Mouse (Mus musculus) hindbrain, embryonic 15.5 days (tissue): ENCODE data around the gene Lclat1. TPM values are rescaled to one million over a fixed set of nuclear protein-coding genes. Genes with fewer than 3 reads are reported as not detected.

Experiments used
- ATAC-seq: fragments of 200-750 bp; cut with Nextera tagmentation; 2 replicates; pipeline ENCODE4 v1.8.0; 2017; ENCODE audit warnings: low read depth, moderate number of reproducible peaks, moderate TSS enrichment; ENCODE audit not compliant: low FRiP score
- H3K27ac ChIP-seq: fragments of 300-500 bp; sonication (generic); replicated peaks from 2 replicates; pipeline ENCODE4 v1.5.1; 2015; ENCODE audit warnings: mild to moderate bottlenecking, inconsistent platforms
- H3K27me3 ChIP-seq: fragments of 300-500 bp; sonication (generic); 2 replicates; pipeline ENCODE4 v1.6.1; 2015; ENCODE audit warnings: control low read depth, inconsistent platforms
- H3K36me3 ChIP-seq: fragments of 300-500 bp; sonication (generic); 2 replicates; pipeline ENCODE4 v1.6.1; 2015; ENCODE audit warnings: control low read depth, inconsistent platforms
- H3K4me1 ChIP-seq: fragments of 300-500 bp; sonication (generic); replicated peaks from 2 replicates; pipeline ENCODE4 v1.6.1; 2015; ENCODE audit warnings: control low read depth, inconsistent platforms
- H3K4me2 ChIP-seq: fragments of 300-500 bp; sonication (generic); 2 replicates; pipeline ENCODE4 v1.6.1; 2015; ENCODE audit warnings: moderate library complexity, mild to moderate bottlenecking, inconsistent platforms
- H3K4me3 ChIP-seq: fragments of 300-500 bp; sonication (generic); 2 replicates; pipeline ENCODE4 v1.5.1; 2015; ENCODE audit warnings: mild to moderate bottlenecking, inconsistent platforms
- H3K9ac ChIP-seq: fragments of 300-500 bp; sonication (generic); 2 replicates; pipeline ENCODE4 v1.6.1; 2015; ENCODE audit warnings: inconsistent platforms
- H3K9me3 ChIP-seq: fragments of 300-500 bp; sonication (generic); 2 replicates; pipeline ENCODE4 v1.6.1; 2016; ENCODE audit warnings: control low read depth, inconsistent platforms
- WGBS: fragments of 180-500 bp; shearing (Covaris S2); methylation state at CpG from one replicate; pipeline ENCODE4 v1.1.7; 2015; 5-methylcytosine and 5-hydroxymethylcytosine counted together
- polyA plus RNA-seq: library from polyadenylated mRNA; unstranded; fragments of >200 nt; fragmentation: Nextera tagmentation; extraction: Ambion mirVana; gene quantifications from 2 replicates; pipeline ENCODE4 v1.2.1, GENCODE M21; 2015

Lclat1 gene
- polyA plus RNA-seq: 12.5 and 16.2 TPM in 2 replicates

DNA sequence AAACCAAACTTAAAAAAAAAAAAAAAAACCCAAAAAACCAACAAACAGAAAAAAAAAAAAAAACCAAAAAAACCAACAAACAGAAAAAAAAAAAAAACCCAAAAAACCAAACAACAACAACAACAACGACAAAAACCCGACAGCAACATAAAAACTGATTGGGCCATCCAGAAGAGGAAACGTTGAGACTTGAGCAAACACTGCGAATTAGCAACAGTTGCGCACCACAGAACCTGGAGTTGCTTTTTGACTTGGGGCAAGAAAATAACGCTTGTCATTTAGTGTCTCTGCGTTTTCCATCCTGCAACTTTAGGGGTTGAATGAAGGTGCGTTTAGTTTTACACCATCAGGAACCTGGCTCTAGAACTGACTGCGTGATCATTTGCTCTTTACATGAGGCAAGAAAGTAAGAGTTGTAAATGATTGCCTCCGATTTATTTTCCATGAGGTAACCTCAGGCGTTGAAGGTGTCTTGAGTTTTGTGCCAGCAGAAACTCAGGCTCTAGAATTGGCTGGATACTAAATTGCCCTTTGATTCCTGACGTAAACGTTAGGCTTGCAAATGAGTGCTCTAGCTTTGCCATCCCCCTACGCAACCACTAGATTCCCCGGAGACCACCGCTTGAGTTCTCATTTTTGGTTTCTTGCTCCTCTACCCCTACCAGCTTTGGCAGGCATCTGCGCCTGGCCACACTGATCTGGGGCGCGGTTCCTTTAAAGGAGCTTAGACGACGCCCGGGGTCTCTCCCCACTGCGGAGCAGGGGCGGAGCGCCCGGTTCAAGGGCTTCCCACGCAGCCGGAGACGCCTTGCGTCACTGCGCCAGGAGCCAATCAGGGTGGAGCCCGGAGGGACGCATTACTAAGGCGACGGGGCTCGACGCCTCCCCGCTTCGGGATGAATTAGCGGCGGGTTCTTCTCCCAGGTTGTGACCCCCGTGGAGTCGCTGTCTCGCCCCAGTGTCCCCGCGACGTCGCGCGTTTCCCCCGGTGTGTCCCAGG, at the start of gene Lclat1:
Lclat1 (plus strand) TSS at position 828 of the 1,000 bp plus-strand sequence.
- Histone ChIP-seq H3K27me3 (no peaks in the 10 kb centered on the region), H3K9me3 (no peaks in the 10 kb centered on the region), H3K4me2 (peak within 1 kb of the TSS; percentile 66), H3K9ac (peak within 1 kb of the TSS; percentile 80), H3K36me3 (no peaks in the 10 kb centered on the region), H3K27ac (peak within 1 kb of the TSS; percentile 70), H3K4me1 (peaks cover 16% of the 10 kb centered on the region), H3K4me3 (peak within 1 kb of the TSS; percentile 71)
- 6% methylated on average over 51 of the region's 51 CpGs for WGBS
- ATAC-seq: peak; percentile 100

DNA sequence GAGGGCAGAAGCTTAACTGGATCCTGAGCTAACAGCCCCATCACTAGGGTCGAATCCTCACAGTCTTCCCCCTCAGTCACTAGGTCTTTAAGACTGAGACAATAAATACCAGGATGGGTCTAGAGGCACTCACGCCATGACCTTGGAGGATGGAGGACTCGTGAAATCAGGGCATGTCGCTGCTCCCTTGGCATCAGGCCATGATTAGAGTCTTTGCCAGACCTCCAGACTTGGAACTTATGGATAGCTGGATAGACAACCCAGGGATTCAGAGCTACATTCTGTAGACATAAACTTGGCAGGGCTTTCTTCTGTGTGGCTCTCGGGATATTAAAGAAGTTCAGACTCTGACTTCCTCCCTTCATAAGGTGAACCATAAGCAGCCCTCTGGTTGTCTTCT, 49.5 kb upstream of the Lclat1 start:
- no peak for ATAC-seq
- no peaks in the 10 kb centered on the region for H3K4me1 ChIP-seq
- H3K27me3 ChIP-seq: no peaks in the 10 kb centered on the region
- H3K9ac ChIP-seq: no peak overlapping the region
- no peak overlapping the region for H3K4me3 ChIP-seq
- no peak overlapping the region for H3K4me2 ChIP-seq
- WGBS: 71% methylated on average over 5 of the region's 5 CpGs
- H3K36me3 ChIP-seq: no peaks in the 10 kb centered on the region
- no peak overlapping the region for H3K27ac ChIP-seq
- H3K9me3 ChIP-seq: no peaks in the 10 kb centered on the region

DNA sequence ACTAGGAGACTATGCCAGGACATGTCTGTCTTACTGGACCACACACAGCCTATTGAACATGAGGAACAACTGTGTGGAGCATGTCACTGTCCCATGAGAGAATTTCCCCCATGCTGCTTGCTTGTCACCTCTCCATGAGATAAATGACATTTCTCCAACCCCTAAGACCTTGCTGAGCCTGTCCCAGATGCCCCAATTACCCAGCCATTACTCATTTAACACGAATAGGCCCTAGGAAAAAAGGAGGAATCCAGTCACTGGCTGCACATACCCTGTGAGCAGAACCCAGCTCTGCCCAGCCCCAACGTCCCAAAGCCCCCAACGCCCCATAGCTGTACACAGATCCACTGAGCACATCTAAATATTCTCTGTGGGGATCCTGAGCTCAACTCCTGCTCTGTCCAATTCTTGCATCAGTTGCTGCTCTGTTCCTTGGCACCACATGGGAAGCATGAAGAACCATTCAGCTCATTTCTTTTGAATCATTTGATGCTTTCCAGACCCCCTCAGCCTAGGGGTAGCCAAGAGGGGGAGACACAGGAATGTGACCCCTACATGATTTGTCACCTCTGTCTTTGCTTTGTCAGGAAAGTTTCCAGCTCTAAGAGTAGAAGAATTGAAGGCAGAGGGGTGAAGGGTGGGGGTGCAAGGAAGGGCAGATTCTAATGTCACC, 47.4 kb upstream of the Lclat1 start:
- 21% methylated on average over 3 of the region's 3 CpGs for WGBS
- Histone ChIP-seq H3K4me1 (no peaks in the 10 kb centered on the region), H3K4me2 (no peak overlapping the region), H3K9ac (no peak overlapping the region), H3K9me3 (no peaks in the 10 kb centered on the region), H3K4me3 (no peak overlapping the region), H3K27me3 (no peaks in the 10 kb centered on the region), H3K27ac (no peak overlapping the region), H3K36me3 (no peaks in the 10 kb centered on the region)
- ATAC-seq: peak; percentile 23; the same call in 1 of the 2 replicates

DNA sequence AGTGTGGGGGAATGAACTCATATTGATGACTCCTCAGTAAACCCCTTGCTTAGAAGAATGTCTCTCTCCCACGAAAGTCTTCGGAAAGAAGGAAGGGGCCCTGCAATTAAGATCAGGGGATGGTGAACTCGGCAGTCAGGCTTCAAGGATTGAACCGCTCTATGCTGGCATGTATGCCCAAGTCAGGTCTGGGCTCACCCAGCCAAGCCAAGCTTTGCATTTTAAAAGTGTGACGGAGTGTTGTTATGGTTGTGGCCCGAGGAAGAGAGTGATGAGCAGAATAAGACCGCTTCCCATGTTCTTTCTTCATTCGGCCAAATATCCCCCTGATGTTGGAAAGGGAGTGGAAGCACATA, 46.9 kb upstream of the Lclat1 start:
- Histone ChIP-seq H3K4me2 (no peak overlapping the region), H3K36me3 (no peaks in the 10 kb centered on the region), H3K9ac (no peak overlapping the region), H3K27ac (no peak overlapping the region), H3K9me3 (no peaks in the 10 kb centered on the region), H3K4me3 (no peak overlapping the region), H3K27me3 (no peaks in the 10 kb centered on the region), H3K4me1 (no peaks in the 10 kb centered on the region)
- no peak for ATAC-seq
- 68% methylated on average over 8 of the region's 8 CpGs for WGBS

GRCm38 (mm10) chr17:73062701-73063100, 45.1 kb upstream of the Lclat1 start:
- H3K36me3 ChIP-seq: no peaks in the 10 kb centered on the region
- ATAC-seq: no peak
- H3K9ac ChIP-seq: no peak overlapping the region
- no peak overlapping the region for H3K27ac ChIP-seq
- no peaks in the 10 kb centered on the region for H3K9me3 ChIP-seq
- H3K4me2 ChIP-seq: no peak overlapping the region
- WGBS: 88% methylated on average over 1 of the region's 1 CpGs
- H3K4me1 ChIP-seq: peaks cover 13% of the 10 kb centered on the region
- H3K4me3 ChIP-seq: no peak overlapping the region
- no peaks in the 10 kb centered on the region for H3K27me3 ChIP-seq

GRCm38 (mm10) chr17:73063299-73063698, 44.5 kb upstream of the Lclat1 start:
- no peak overlapping the region for H3K4me3 ChIP-seq
- 97% methylated on average over 2 of the region's 2 CpGs for WGBS
- no peaks in the 10 kb centered on the region for H3K27me3 ChIP-seq
- no peaks in the 10 kb centered on the region for H3K36me3 ChIP-seq
- H3K4me1 ChIP-seq: peaks cover 18% of the 10 kb centered on the region
- no peak overlapping the region for H3K9ac ChIP-seq
- H3K9me3 ChIP-seq: no peaks in the 10 kb centered on the region
- ATAC-seq: no peak
- H3K4me2 ChIP-seq: no peak overlapping the region
- H3K27ac ChIP-seq: no peak overlapping the region

DNA sequence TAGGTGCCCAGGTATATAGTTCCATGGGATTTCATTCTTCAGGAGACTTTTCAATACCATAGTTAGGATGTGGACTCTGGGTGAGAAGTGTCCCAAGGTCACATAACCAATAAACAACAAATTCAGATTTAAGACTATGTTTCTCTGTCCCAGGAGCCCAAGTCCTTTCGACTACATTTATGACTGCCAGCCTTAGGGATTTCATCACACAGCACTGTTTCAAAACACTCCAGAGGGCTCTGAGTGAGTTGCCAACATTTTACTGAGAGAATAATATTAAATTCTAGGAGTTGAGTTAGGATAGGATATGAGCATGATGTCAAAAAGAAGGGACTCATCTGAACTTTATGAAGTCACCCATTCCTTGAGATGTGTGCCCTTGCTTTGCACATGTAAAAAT, 44.0 kb upstream of the Lclat1 start:
- Histone ChIP-seq H3K4me3 (no peak overlapping the region), H3K36me3 (no peaks in the 10 kb centered on the region), H3K9me3 (no peaks in the 10 kb centered on the region), H3K9ac (no peak overlapping the region), H3K4me2 (no peak overlapping the region), H3K27me3 (no peaks in the 10 kb centered on the region), H3K4me1 (peaks cover 18% of the 10 kb centered on the region), H3K27ac (no peak overlapping the region)
- WGBS: 90% methylated on average over 1 of the region's 1 CpGs
- no peak for ATAC-seq

- Histone ChIP-seq H3K4me3 (no peak overlapping the region), H3K27me3 (no peaks in the 10 kb centered on the region), H3K4me1 (peaks cover 18% of the 10 kb centered on the region), H3K27ac (no peak overlapping the region), H3K9me3 (no peaks in the 10 kb centered on the region), H3K9ac (no peak overlapping the region), H3K4me2 (no peak overlapping the region), H3K36me3 (no peaks in the 10 kb centered on the region)
- 59% methylated on average over 9 of the region's 9 CpGs for WGBS
- peak; percentile 61; the same call in 1 of the 2 replicates for ATAC-seq
Observed at GRCm38 (mm10) chr17:73066387-73067169, 41.2 kb upstream of the Lclat1 start.

GRCm38 (mm10) chr17:73067423-73067822, 40.4 kb upstream of the Lclat1 start:
- Histone ChIP-seq H3K36me3 (no peaks in the 10 kb centered on the region), H3K27me3 (no peaks in the 10 kb centered on the region), H3K9me3 (no peaks in the 10 kb centered on the region), H3K9ac (no peak overlapping the region), H3K4me1 (peaks cover 18% of the 10 kb centered on the region), H3K27ac (no peak overlapping the region; the same call in 1 of the 2 replicates), H3K4me2 (no peak overlapping the region), H3K4me3 (no peak overlapping the region)
- ATAC-seq: peak; percentile 61; the same call in 1 of the 2 replicates
- WGBS: 15% methylated on average over 11 of the region's 11 CpGs

DNA sequence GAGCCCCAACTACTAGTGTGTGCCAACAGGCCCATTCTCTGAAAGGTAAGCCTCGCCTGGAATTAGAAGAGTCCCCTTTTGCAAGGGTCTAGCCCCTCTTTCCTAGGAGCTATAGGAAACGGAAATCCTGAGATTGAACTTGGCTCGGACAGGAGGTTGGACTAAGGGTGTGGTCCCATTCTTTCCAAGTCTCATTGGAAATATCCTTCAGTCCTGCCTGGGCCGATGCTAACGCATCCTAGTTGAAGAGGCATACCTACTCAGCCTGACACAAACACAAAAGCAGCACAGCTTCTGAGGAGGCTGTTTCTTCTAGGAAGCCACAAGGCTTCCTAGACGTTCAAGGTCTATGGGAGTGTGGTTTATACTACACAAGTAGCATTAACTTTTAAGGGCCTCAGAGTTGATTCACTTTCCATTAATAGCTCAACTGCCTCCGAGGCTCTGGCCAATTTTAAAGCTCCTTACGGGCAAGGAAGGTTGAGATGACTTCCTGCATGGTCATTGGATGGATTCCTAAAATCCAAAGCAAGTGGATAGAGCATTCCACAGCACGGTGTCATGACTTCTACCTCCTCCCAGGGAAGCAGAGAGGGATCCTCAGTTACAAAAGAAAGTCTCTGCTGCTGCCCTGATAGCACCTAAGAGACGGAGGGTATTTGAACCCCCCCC, 39.3 kb upstream of the Lclat1 start:
- no peaks in the 10 kb centered on the region for H3K9me3 ChIP-seq
- no peak overlapping the region for H3K9ac ChIP-seq
- ATAC-seq: no peak
- 87% methylated on average over 10 of the region's 10 CpGs for WGBS
- no peak overlapping the region for H3K4me2 ChIP-seq
- no peaks in the 10 kb centered on the region for H3K27me3 ChIP-seq
- no peak overlapping the region for H3K4me3 ChIP-seq
- no peak overlapping the region for H3K27ac ChIP-seq
- no peaks in the 10 kb centered on the region for H3K36me3 ChIP-seq
- H3K4me1 ChIP-seq: peaks cover 18% of the 10 kb centered on the region

- Histone ChIP-seq H3K36me3 (no peaks in the 10 kb centered on the region), H3K4me3 (no peak overlapping the region), H3K9ac (no peak overlapping the region), H3K4me2 (no peak overlapping the region), H3K4me1 (peaks cover 18% of the 10 kb centered on the region), H3K9me3 (no peaks in the 10 kb centered on the region), H3K27ac (no peak overlapping the region), H3K27me3 (no peaks in the 10 kb centered on the region)
- no peak for ATAC-seq
- 86% methylated on average over 2 of the region's 2 CpGs for WGBS
Observed at GRCm38 (mm10) chr17:73070466-73070865, 37.3 kb upstream of the Lclat1 start.
